Mouse (Mus musculus): ENCODE results near the gene Wfdc15b. TPM values are rescaled to one million over a fixed set of nuclear protein-coding genes. Genes with fewer than 3 reads are reported as not detected.
A peak's percentile ranks its signal among the peaks of the same experiment; 100 is the strongest.

Gene Wfdc15b
- total and polyA plus RNA-seq, 3 experiments, result not detected

- Histone ChIP-seq H3K27me3 (replicated peaks) (no peaks in the 10 kb centered on the region), H3K4me1 (ENCODE audit: control insufficient read depth in 1 of 2, insufficient read depth in 2 of 2) (no peaks in the 10 kb centered on the region), H3K9ac (ENCODE audit: insufficient read depth, low read depth) (no peak overlapping the region), H3K27ac (ENCODE audit: insufficient read depth, low read depth) (no peak overlapping the region), H3K9me3 (replicated peaks; ENCODE audit: low read length) (no peaks in the 10 kb centered on the region), H3K4me2 (ENCODE audit: insufficient read depth, low read depth, poor library complexity, severe bottlenecking) (no peak overlapping the region), H3K4me3 (replicated peaks in 1 of 3; ENCODE audit: low read depth in 2 of 3, low read length in 2 of 3, poor library complexity in 1 of 3) (no peak overlapping the region), H3K79me2 (replicated peaks; ENCODE audit: control insufficient read depth, extremely low read depth, insufficient read depth, poor library complexity, severe bottlenecking) (no peaks in the 10 kb centered on the region), H3K36me3 (replicated peaks in 1 of 2; ENCODE audit: control insufficient read depth in 1 of 2, insufficient read depth in 1 of 2, low read length in 1 of 2) (no peaks in the 10 kb centered on the region)
- dilution Hi-C loops (cut with MboI; ENCODE audit: extremely low pct_ligation_motif_present, extremely low pct_unique_long_range_greater_than_20kb, low sequenced_read_pairs), result no loop called here
- in situ Hi-C loops (cut with MboI; ENCODE audit: low pct_ligation_motif_present, low pct_unique_long_range_greater_than_20kb, low sequenced_read_pairs), result no loop called here
- TF ChIP-seq ZMIZ1 (IDR thresholded peaks at IDR 0.05; ENCODE audit: low read depth, low read length) (no peak), GABPA (IDR thresholded peaks at IDR 0.05; ENCODE audit: insufficient replicate concordance, low read depth, low read length) (no peak), HCFC1 (IDR thresholded peaks at IDR 0.05; ENCODE audit: low read depth, low read length) (no peak), NELFE (IDR thresholded peaks at IDR 0.05; ENCODE audit: low read depth, low read length) (no peak), ETS1 (conservative IDR thresholded peaks at IDR 0.05; ENCODE audit: low read depth, low read length) (no peak), TCF12 (IDR thresholded peaks at IDR 0.05; ENCODE audit: low read depth, low read length) (no peak), MEF2A (IDR thresholded peaks at IDR 0.05; ENCODE audit: borderline replicate concordance, low read depth, low read length) (no peak), KAT2A (IDR thresholded peaks at IDR 0.05; ENCODE audit: insufficient replicate concordance, low read length) (no peak), IRF4 (IDR thresholded peaks at IDR 0.05; ENCODE audit: low read depth, low read length) (no peak), JUND (conservative IDR thresholded peaks at IDR 0.05; ENCODE audit: low read depth, low read length) (no peak), CTCF (conservative IDR thresholded peaks at IDR 0.05 in 1 of 2, IDR thresholded peaks at IDR 0.05 in 1 of 2; ENCODE audit: low read depth in 2 of 2, low read length in 2 of 2) (no peak), E2F4 (IDR thresholded peaks at IDR 0.05; ENCODE audit: insufficient replicate concordance, low read depth, low read length) (no peak), POLR2A (IDR thresholded peaks at IDR 0.05; ENCODE audit: low read depth, low read length) (no peak), MXI1 (IDR thresholded peaks at IDR 0.05; ENCODE audit: low read depth, low read length) (no peak), USF1 (IDR thresholded peaks at IDR 0.05; ENCODE audit: low read depth, low read length) (no peak), RCOR1 (conservative IDR thresholded peaks at IDR 0.05; ENCODE audit: low read depth, low read length) (no peak)
- DNase-seq (ENCODE audit: extremely low read depth), result no peak
Observed at GRCm38 (mm10) chr2:164228361-164229070, 7.1 kb upstream of the Wfdc15b start.

GRCm38 (mm10) chr2:164219295-164219694 is 2.2 kb downstream of the Wfdc15b start:
- H3K4me2 ChIP-seq (ENCODE audit: insufficient read depth, low read depth, poor library complexity, severe bottlenecking), result peak overlapping the region; percentile 24
- dilution Hi-C loops (cut with MboI; ENCODE audit: extremely low pct_ligation_motif_present, extremely low pct_unique_long_range_greater_than_20kb, low sequenced_read_pairs) (no loop called here), in situ Hi-C loops (cut with MboI; ENCODE audit: low pct_ligation_motif_present, low pct_unique_long_range_greater_than_20kb, low sequenced_read_pairs) (no loop called here)
- DNase-seq (ENCODE audit: extremely low read depth), result peak; percentile 13
- H3K4me1 ChIP-seq (ENCODE audit: control insufficient read depth in 1 of 2, insufficient read depth in 2 of 2), result peaks cover 2 to 27% of the 10 kb centered on the region in 2 experiments
- H3K9ac ChIP-seq (ENCODE audit: insufficient read depth, low read depth), result no peak overlapping the region
- no peaks in the 10 kb centered on the region for H3K27me3 ChIP-seq (replicated peaks)
- TF ChIP-seq EP300 (IDR thresholded peaks at IDR 0.05; ENCODE audit: low read length) (no peak), MYC (IDR thresholded peaks at IDR 0.05; ENCODE audit: low read depth, low read length) (no peak), MAX (IDR thresholded peaks at IDR 0.05; ENCODE audit: low read length) (0 out of 2 replicates have a peak, but pooled peaks have one; percentile 16), BHLHE40 (IDR thresholded peaks at IDR 0.05; ENCODE audit: low read depth, low read length) (peak; percentile 64), TCF12 (IDR thresholded peaks at IDR 0.05; ENCODE audit: low read depth, low read length) (peak; percentile 57; the same call in 1 of the 2 replicates), ELF1 (IDR thresholded peaks at IDR 0.05; ENCODE audit: low read depth, low read length) (no peak)
- H3K9me3 ChIP-seq (replicated peaks; ENCODE audit: low read length), result no peaks in the 10 kb centered on the region
- H3K27ac ChIP-seq (ENCODE audit: insufficient read depth, low read depth), result no peak overlapping the region
- no peaks in the 10 kb centered on the region for H3K79me2 ChIP-seq (replicated peaks; ENCODE audit: control insufficient read depth, extremely low read depth, insufficient read depth, poor library complexity, severe bottlenecking)
- no peak overlapping the region for H3K4me3 ChIP-seq (replicated peaks in 1 of 3; ENCODE audit: low read depth in 2 of 3, low read length in 2 of 3, poor library complexity in 1 of 3)
- H3K36me3 ChIP-seq (replicated peaks in 1 of 2; ENCODE audit: control insufficient read depth in 1 of 2, insufficient read depth in 1 of 2, low read length in 1 of 2), result no peaks in the 10 kb centered on the region

Data from CH12.LX (cell line).